Mouse (Mus musculus) erythroid progenitor cell, adult 5-6 weeks (primary cell): ENCODE results near the gene Gm17087. TPM values are rescaled to one million over a fixed set of nuclear protein-coding genes. Genes with fewer than 3 reads are reported as not detected.

Experiments
- ATAC-seq: replicated peaks from 2 replicates; pipeline ENCODE4 v1.8.0; 2016; ENCODE audit warnings: moderate number of reproducible peaks, mild to moderate bottlenecking, moderate TSS enrichment, inconsistent platforms; ENCODE audit not compliant: poor library complexity, low FRiP score, severe bottlenecking
- total RNA-seq, 2 experiments: library from RNA; stranded (forward) in 1 of 2; stranded (reverse) in 1 of 2; fragments of 150-400 nt in 1 of 2; fragments of 186-747, 209-891 nt in 1 of 2; gene quantifications; 2 replicates each; pipeline versions ENCODE4 v1.2.3 to v1.2.4; 2015 to 2017; ENCODE audit warnings: low replicate concordance in 2 of 2

Gene Gm17087
- total RNA-seq, 2 experiments from 2014 or later, result not detected

GRCm38 (mm10) chr17:8551641-8552040 lies 15.1 kb downstream of the Gm17087 start:
- ATAC-seq, result no peak

GRCm38 (mm10) chr17:8548733-8549132 lies 18.0 kb downstream of the Gm17087 start:
- ATAC-seq, result no peak

GRCm38 (mm10) chr17:8546366-8546765 lies 20.4 kb downstream of the Gm17087 start:
- ATAC-seq, result no peak

- no peak for ATAC-seq
Measured at GRCm38 (mm10) chr17:8541974-8542538, 24.7 kb downstream of the Gm17087 start.

- ATAC-seq, result no peak
Measured at GRCm38 (mm10) chr17:8538102-8538501, 28.6 kb downstream of the Gm17087 start.

GRCm38 (mm10) chr17:8536522-8536921 lies 30.2 kb downstream of the Gm17087 start:
- ATAC-seq, result no peak

- ATAC-seq, result no peak
Measured at GRCm38 (mm10) chr17:8533828-8534227, 32.9 kb downstream of the Gm17087 start.

GRCm38 (mm10) chr17:8532609-8533008 lies 34.1 kb downstream of the Gm17087 start:
- no peak for ATAC-seq

GRCm38 (mm10) chr17:8528641-8529040 lies 38.1 kb downstream of the Gm17087 start:
- ATAC-seq, result 0 out of 2 replicates have a peak, but pooled peaks have one; percentile 14

- ATAC-seq, result no peak
Measured at GRCm38 (mm10) chr17:8526815-8527261, 39.9 kb downstream of the Gm17087 start.

GRCm38 (mm10) chr17:8525971-8526740 lies 40.6 kb downstream of the Gm17087 start:
- ATAC-seq, result no peak

- no peak for ATAC-seq
Measured at GRCm38 (mm10) chr17:8525225-8525721, 41.5 kb downstream of the Gm17087 start, which contains the start of gene Pde10a. Gene Pde10a (plus strand): TSS chr17:8525372.

- ATAC-seq, result no peak
Measured at GRCm38 (mm10) chr17:8524387-8525165, 42.2 kb downstream of the Gm17087 start.

- ATAC-seq, result no peak
Measured at GRCm38 (mm10) chr17:8523986-8524385, 42.8 kb downstream of the Gm17087 start.

GRCm38 (mm10) chr17:8516006-8516405 lies 50.7 kb downstream of the Gm17087 start:
- ATAC-seq, result no peak

Other genes starting within 250 kb of the Gm17087 start
- gene Prr18, start 229.5 kb downstream of the Gm17087 start, total RNA-seq (2015; ENCODE audit: low replicate concordance), result not detected in 2 replicates
- gene Prr18, start 229.5 kb downstream of the Gm17087 start, total RNA-seq (2017; ENCODE audit: low replicate concordance), result 0.53 TPM in 1 of 2 replicates, not detected in the other
- not detected in 2 replicates for gene T2, start 211.0 kb downstream of the Gm17087 start, total RNA-seq (2015; ENCODE audit: low replicate concordance)
- gene T2, start 211.0 kb downstream of the Gm17087 start, total RNA-seq (2017; ENCODE audit: low replicate concordance), result not detected in 2 replicates
- not detected in 2 replicates for gene T, start 132.5 kb downstream of the Gm17087 start, total RNA-seq (2015; ENCODE audit: low replicate concordance)
- not detected in 2 replicates for gene T, start 132.5 kb downstream of the Gm17087 start, total RNA-seq (2017; ENCODE audit: low replicate concordance)
- not detected in 2 replicates for gene Pde10a, start 41.6 kb downstream of the Gm17087 start, total RNA-seq (2015; ENCODE audit: low replicate concordance)
- 1.5 TPM in 1 of 2 replicates, not detected in the other for gene Pde10a, start 41.6 kb downstream of the Gm17087 start, total RNA-seq (2017; ENCODE audit: low replicate concordance)